Mouse (Mus musculus) intestine, embryonic 15.5 days (tissue): Measurements from ENCODE around the gene Cope. TPM values are rescaled to one million over a fixed set of nuclear protein-coding genes. Genes with fewer than 3 reads are reported as not detected.

Experiments used
- ATAC-seq: fragments of 200-750 bp; cut with Nextera tagmentation; 2 replicates; pipeline ENCODE4 v1.8.0; 2017; ENCODE audit warnings: moderate TSS enrichment, moderate library complexity
- H3K27ac ChIP-seq: fragments of 300-500 bp; sonication (generic); 2 replicates; pipeline ENCODE4 v1.5.1; 2015; ENCODE audit warnings: mild to moderate bottlenecking, inconsistent platforms
- H3K27me3 ChIP-seq: fragments of 300-500 bp; sonication (generic); replicated peaks from 2 replicates; pipeline ENCODE4 v1.6.1; 2015; ENCODE audit warnings: inconsistent platforms
- H3K36me3 ChIP-seq: fragments of 300-500 bp; sonication (generic); 2 replicates; pipeline ENCODE4 v1.6.1; 2015; ENCODE audit warnings: inconsistent platforms
- H3K4me1 ChIP-seq: fragments of 300-500 bp; sonication (generic); replicated peaks from 2 replicates; pipeline ENCODE4 v1.6.1; 2015; ENCODE audit warnings: inconsistent platforms
- H3K4me2 ChIP-seq: fragments of 300-500 bp; sonication (generic); replicated peaks from 2 replicates; pipeline ENCODE4 v1.6.1; 2015; ENCODE audit warnings: mild to moderate bottlenecking, inconsistent platforms
- H3K4me3 ChIP-seq: fragments of 300-500 bp; sonication (generic); replicated peaks from 2 replicates; pipeline ENCODE4 v1.5.1; 2015; ENCODE audit warnings: inconsistent platforms
- H3K9ac ChIP-seq: fragments of 300-500 bp; sonication (generic); 2 replicates; pipeline ENCODE4 v1.6.1; 2015; ENCODE audit warnings: inconsistent platforms
- H3K9me3 ChIP-seq: fragments of 300-500 bp; sonication (generic); 2 replicates; pipeline ENCODE4 v1.6.1; 2016; ENCODE audit warnings: inconsistent platforms
- WGBS: fragments of 180-500 bp; shearing (Covaris S2); methylation state at CpG from one replicate; pipeline ENCODE4 v1.1.7; 2015; 5-methylcytosine and 5-hydroxymethylcytosine counted together
- polyA plus RNA-seq: library from polyadenylated mRNA; unstranded; fragments of >200 nt; fragmentation: Nextera tagmentation; extraction: Ambion mirVana; gene quantifications from 2 replicates; pipeline ENCODE4 v1.2.1, GENCODE M21; 2015

Gene Cope
- polyA plus RNA-seq, 1 experiment from 2014 or later: 331 TPM

DNA sequence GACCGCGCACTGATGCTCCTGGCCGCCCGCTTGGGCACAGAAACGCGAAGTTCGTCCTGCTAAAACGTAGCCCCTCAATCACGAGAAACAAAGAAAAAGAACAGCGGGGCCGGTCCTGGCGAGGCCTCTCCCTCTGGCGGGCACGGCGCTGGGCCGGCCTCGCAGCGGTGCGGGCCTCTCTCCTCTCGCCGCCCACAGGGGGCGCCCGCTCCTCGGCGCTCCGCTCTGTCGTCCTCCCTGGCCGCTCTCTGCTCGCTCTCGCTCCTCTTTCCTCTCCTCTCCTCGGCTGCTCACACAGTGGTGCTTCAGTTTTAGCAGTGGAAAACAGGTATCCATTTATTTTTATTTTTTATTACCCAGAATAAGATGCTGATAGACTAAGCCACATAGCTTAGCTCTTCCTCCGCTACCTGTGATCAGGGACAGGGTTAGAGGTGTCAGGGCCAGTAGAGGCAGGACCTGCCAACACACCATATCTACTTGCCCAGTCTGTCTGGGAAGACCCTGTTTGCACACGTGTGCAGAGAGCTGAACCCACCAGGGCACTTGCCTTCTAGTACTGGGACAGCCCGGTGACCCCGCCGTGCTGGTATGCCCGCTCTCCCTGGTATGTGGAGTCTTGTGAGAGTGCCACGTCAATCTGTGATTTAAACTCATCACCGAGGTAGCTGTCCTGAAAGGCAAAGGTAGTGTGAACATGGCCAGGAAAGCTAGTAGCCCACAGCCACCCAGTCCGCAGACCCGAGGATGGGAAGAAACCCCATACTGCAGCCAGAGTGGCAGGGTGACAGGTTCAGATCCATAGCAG lies 30.0 kb downstream of the Cope start:
- Histone ChIP-seq H3K27ac (no peak overlapping the region), H3K9me3 (no peaks in the 10 kb centered on the region), H3K36me3 (peaks cover 59% of the 10 kb centered on the region), H3K4me2 (no peak overlapping the region), H3K4me1 (peaks cover 14% of the 10 kb centered on the region), H3K9ac (no peak overlapping the region), H3K4me3 (no peak overlapping the region), H3K27me3 (peaks cover 3% of the 10 kb centered on the region; the same call in 1 of the 2 replicates)
- ATAC-seq: peak; percentile 84
- 30% methylated on average over 41 of the region's 41 CpGs for WGBS

DNA sequence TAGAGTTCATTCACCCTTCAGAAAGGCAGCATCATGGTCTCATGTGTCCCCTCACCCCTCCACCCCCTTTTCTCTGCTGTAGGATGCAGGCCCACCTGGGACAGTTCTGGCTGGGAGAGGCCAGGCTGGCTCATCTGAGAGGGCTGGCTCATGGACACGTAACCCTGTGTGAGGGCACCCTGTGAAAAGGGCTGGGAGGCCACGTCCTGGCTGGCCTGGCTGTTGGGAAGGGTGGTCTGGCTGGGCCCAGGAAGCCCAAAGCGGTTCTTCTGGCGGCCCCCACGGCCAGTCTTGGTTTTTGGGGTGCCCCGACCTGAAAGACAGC lies 30.5 kb downstream of the Cope start:
- WGBS: 94% methylated on average over 6 of the region's 6 CpGs
- Histone ChIP-seq H3K4me2 (no peak overlapping the region), H3K9me3 (no peaks in the 10 kb centered on the region), H3K4me1 (peaks cover 14% of the 10 kb centered on the region), H3K4me3 (no peak overlapping the region), H3K27ac (no peak overlapping the region), H3K27me3 (peaks cover 3% of the 10 kb centered on the region; the same call in 1 of the 2 replicates), H3K9ac (no peak overlapping the region), H3K36me3 (peaks cover 64% of the 10 kb centered on the region)
- ATAC-seq: no peak

DNA sequence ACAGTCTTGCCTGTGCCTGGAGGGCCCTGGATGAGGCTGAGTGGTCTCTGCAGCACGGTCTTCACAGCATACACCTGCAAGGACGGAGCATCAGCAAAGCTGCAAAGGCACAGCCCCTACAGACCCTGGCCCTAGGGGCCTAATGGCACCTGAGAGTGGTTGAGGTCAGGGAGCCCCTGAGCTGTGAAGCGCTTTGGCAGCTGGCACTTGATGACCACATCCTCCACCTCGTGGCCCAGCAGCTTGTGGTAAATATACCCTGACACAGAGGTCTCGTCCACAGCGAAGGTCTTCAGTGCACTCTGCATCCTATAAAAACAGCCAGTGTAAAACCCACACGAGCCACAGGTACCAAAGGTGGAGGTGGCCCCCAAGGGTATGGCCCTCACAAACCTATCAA lies 36.6 kb downstream of the Cope start:
- H3K27ac ChIP-seq: no peak overlapping the region
- no peak overlapping the region for H3K4me2 ChIP-seq
- no peaks in the 10 kb centered on the region for H3K27me3 ChIP-seq
- no peaks in the 10 kb centered on the region for H3K9me3 ChIP-seq
- no peak overlapping the region for H3K9ac ChIP-seq
- ATAC-seq: no peak
- H3K4me1 ChIP-seq: no peaks in the 10 kb centered on the region
- no peak overlapping the region for H3K4me3 ChIP-seq
- peaks cover 89% of the 10 kb centered on the region for H3K36me3 ChIP-seq
- 88% methylated on average over 7 of the region's 7 CpGs for WGBS

DNA sequence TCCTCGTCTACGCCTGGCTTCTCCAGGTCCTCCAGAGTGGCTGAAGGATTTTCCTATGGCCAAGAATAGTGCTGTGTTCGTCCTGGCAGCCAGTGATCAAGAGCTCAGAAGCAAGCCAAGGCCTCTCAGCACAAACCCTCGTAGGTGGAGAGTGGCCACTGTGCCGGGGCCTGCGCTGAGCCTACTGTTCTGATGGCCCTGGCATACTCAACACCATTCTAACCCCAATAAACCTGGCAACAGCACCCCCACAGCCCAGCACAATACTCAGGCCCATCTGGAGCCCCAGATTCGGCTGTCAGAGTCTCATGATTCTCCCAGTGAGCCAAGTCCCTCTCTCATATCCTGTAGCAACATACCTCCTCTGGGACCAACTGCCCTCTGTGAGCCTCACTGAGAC lies 38.3 kb downstream of the Cope start:
- Histone ChIP-seq H3K9ac (no peak overlapping the region), H3K27ac (no peak overlapping the region), H3K9me3 (no peaks in the 10 kb centered on the region), H3K4me3 (no peak overlapping the region), H3K4me2 (no peak overlapping the region), H3K4me1 (no peaks in the 10 kb centered on the region), H3K36me3 (peaks cover 72% of the 10 kb centered on the region), H3K27me3 (no peaks in the 10 kb centered on the region)
- no peak for ATAC-seq
- 86% methylated on average over 7 of the region's 7 CpGs for WGBS

DNA sequence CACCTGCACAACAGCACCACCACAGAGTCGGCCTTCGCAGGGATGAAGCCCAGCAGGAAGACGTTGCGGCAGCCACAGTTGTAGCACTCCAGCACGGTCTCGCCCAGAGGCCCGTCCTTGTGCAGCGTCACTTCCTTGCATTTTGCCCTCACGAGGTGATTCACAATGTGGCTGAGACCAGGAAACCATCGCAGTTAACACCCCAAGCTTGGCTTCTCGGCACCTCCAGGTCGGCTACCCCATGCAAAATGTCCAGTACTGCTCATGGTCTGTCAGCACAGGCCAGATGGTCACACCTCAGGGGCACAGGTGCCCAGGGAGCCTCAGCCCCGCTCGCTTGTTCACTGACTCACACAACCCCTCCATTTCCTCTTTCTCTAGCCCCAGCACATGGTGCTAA lies 39.7 kb downstream of the Cope start:
- WGBS: 91% methylated on average over 14 of the region's 14 CpGs
- ATAC-seq: no peak
- Histone ChIP-seq H3K4me2 (no peak overlapping the region), H3K27me3 (no peaks in the 10 kb centered on the region), H3K36me3 (peaks cover 61% of the 10 kb centered on the region), H3K9me3 (no peaks in the 10 kb centered on the region), H3K4me3 (no peak overlapping the region), H3K4me1 (no peaks in the 10 kb centered on the region), H3K27ac (no peak overlapping the region), H3K9ac (no peak overlapping the region)

DNA sequence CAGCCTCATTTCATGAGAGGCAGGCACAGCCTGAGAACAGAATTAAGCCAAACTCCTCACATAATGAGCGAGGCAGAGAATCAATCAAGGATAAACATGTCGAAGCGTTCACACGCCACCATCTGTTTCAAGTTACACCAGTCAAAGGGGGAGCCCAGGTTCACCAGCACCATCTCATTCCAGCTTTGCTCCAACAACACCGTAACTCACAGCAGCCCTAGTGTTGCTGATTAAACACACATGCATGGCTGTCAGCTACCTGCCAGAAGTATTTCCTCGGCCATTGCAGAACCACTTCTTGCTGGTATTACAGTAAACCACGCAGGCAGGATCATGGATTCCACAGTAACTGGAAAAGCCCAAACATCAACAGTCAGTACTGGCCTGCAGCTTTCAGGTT lies 40.8 kb downstream of the Cope start:
- ATAC-seq: no peak
- no peak overlapping the region for H3K4me2 ChIP-seq
- peaks cover 50% of the 10 kb centered on the region for H3K36me3 ChIP-seq
- H3K27ac ChIP-seq: no peak overlapping the region
- no peak overlapping the region for H3K4me3 ChIP-seq
- H3K4me1 ChIP-seq: peaks cover 4% of the 10 kb centered on the region; the same call in 1 of the 2 replicates
- no peaks in the 10 kb centered on the region for H3K27me3 ChIP-seq
- WGBS: 75% methylated on average over 7 of the region's 7 CpGs
- H3K9ac ChIP-seq: no peak overlapping the region
- no peaks in the 10 kb centered on the region for H3K9me3 ChIP-seq

DNA sequence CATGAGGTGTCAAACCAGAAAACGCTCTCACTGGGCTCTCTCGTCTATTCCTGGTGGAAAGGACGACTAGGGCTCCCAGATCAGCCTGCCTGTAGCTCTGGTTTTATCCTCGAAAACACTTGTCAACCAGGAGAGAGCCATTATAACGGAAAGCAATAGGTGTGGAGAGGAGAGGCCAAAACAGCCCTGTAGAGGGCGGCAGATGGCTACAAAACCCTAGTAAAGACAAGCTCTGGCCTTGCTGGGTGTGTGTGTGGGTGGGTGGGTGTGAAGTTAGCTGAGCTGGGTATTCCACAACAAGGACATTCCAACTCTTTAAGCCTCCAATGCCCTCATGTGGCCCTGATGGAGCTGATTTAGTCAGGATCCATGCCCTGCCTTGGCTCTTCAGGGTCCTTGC lies 41.4 kb downstream of the Cope start:
- no peaks in the 10 kb centered on the region for H3K9me3 ChIP-seq
- H3K4me1 ChIP-seq: peaks cover 9% of the 10 kb centered on the region
- no peak overlapping the region for H3K27ac ChIP-seq
- H3K27me3 ChIP-seq: no peaks in the 10 kb centered on the region
- no peak overlapping the region for H3K9ac ChIP-seq
- peak; percentile 65; the same call in 1 of the 2 replicates for ATAC-seq
- 57% methylated on average over 6 of the region's 6 CpGs for WGBS
- H3K4me2 ChIP-seq: no peak overlapping the region
- H3K4me3 ChIP-seq: no peak overlapping the region
- peaks cover 48% of the 10 kb centered on the region for H3K36me3 ChIP-seq

DNA sequence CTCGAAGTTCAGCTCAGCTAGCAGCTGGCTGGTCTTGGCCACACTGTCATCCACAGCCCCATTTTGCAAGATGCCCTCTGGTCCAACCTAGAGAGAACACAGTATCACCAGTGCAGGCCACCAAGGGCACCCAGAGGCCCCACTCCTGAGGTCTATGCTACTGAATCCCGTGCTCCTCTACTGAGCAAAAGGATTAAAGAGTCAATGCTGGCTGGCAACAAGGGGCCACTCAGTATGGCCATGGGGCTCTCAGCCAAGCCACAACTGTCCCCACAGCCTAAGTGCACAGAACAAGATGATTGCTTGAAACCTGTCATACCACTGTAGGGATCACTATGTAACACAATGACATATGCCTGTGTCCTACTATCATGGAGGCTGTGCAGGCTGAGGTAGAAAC lies 42.0 kb downstream of the Cope start:
- peaks cover 14% of the 10 kb centered on the region for H3K4me1 ChIP-seq
- no peak overlapping the region for H3K4me3 ChIP-seq
- no peak for ATAC-seq
- H3K27ac ChIP-seq: no peak overlapping the region
- no peaks in the 10 kb centered on the region for H3K9me3 ChIP-seq
- no peak overlapping the region for H3K4me2 ChIP-seq
- H3K27me3 ChIP-seq: no peaks in the 10 kb centered on the region
- WGBS: 87% methylated on average over 2 of the region's 2 CpGs
- peaks cover 48% of the 10 kb centered on the region for H3K36me3 ChIP-seq
- no peak overlapping the region for H3K9ac ChIP-seq

DNA sequence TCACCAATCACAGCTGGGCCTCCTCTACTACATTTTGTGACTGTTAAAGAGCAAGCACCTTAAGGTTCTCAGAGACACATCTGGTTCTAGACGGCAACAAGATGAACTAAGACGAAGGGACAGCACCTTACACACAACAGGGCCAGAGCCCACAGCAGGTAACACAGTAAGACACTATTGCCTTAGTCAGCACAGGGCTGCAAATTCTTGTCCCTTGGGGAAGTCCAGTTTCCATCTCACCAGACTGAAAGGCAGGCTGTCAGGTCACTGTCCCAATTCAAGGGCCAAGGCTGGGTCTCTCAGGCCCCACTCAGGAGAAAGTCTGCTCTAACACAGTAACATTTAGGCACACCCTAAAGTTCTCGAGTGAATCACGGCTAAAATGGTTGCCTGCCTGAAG lies 45.1 kb downstream of the Cope start:
- no peak overlapping the region for H3K4me3 ChIP-seq
- no peak overlapping the region for H3K4me2 ChIP-seq
- peaks cover 45% of the 10 kb centered on the region for H3K4me1 ChIP-seq
- no peak overlapping the region for H3K9ac ChIP-seq
- H3K27me3 ChIP-seq: no peaks in the 10 kb centered on the region
- ATAC-seq: no peak
- peaks cover 23% of the 10 kb centered on the region for H3K36me3 ChIP-seq
- H3K27ac ChIP-seq: no peak overlapping the region
- no peaks in the 10 kb centered on the region for H3K9me3 ChIP-seq
- WGBS: 79% methylated on average over 4 of the region's 4 CpGs

DNA sequence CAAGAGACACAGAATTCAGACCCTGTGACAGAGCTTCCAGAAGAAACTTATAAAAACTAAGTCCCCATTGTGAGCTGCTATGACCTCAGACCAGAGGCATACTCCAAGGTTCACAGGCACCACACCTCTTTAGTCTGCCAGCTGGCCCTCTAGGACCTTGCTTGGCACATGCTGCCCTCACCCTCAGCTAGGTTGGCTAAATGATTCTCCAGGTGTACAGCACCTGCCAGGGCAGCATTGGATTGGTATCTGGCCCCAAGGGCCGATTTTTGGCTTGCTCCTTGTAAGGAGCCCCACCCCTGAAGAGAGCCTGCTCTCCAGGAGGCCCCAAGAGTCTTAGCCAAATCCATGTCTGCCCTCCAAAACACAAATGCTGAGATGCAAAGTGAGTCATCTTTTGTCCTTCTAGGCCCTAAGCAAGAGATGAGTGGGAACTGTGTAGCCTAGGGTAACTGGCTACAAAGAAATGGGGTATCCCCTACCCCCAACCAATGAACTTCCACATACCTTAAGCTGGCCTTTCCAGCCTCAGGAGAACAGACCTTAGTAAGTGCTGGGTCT lies 45.6 kb downstream of the Cope start:
- Histone ChIP-seq H3K27ac (no peak overlapping the region), H3K4me1 (peaks cover 45% of the 10 kb centered on the region), H3K9ac (no peak overlapping the region), H3K4me2 (no peak overlapping the region), H3K4me3 (no peak overlapping the region), H3K9me3 (no peaks in the 10 kb centered on the region), H3K27me3 (no peaks in the 10 kb centered on the region), H3K36me3 (peaks cover 18% of the 10 kb centered on the region)
- ATAC-seq: no peak
- 78% methylated on average over 1 of the region's 1 CpGs for WGBS

DNA sequence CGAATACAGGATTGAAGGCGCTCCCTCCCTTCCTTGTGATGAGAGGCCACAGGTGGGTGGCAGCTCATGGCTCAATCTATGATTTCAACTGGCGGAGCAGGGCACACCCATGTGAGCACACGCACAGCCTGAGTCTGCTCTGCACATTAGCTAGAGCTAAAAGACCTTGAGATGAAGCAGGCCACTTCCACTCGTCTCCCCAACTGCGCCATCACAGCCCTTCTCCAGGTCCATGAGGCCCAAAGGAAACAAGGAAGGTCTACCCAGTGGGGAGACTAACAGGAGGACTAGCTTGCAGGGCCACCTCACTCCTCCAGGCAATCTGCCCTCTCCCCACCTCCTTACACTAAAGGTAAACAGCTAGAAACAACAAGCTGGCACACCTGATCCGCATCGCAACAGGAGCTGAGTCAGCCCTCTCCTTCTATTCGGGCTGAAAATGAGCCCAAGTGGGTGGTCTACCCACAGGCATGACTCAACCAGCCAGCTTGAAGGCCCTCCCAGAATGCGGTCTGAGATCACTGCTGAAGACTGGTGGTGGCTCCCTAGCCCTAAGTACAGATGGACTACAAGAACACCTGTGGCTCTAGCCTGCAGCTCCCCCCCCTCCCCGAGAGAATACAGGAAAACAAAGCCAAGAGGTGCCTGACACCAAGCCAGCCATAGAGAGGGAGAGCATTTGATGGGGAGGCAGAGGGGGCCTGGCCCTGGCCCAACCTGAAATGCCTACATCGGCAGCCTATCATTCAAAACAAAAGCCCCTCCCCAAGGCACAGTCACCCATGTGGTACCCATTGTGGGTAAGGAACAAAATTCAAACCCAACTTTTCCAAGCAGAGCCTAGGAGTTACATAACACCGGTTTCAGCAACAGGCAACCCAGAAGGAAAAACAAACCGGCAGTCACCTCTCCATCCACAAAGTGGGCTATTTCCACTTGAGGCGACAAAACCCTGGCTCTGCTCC lies 49.0 kb downstream of the Cope start:
- no peak for ATAC-seq
- peaks cover 16% of the 10 kb centered on the region; the same call in 1 of the 2 replicates for H3K36me3 ChIP-seq
- H3K4me3 ChIP-seq: peak overlapping the region; percentile 96
- H3K9ac ChIP-seq: peak overlapping the region; percentile 96
- H3K27ac ChIP-seq: 0 out of 2 replicates have a peak overlapping the region, but pooled peaks have one; percentile 2
- peaks cover 50% of the 10 kb centered on the region for H3K4me1 ChIP-seq
- peak overlapping the region; percentile 90 for H3K4me2 ChIP-seq
- 34% methylated on average over 15 of the region's 15 CpGs for WGBS
- no peaks in the 10 kb centered on the region for H3K27me3 ChIP-seq
- H3K9me3 ChIP-seq: no peaks in the 10 kb centered on the region

DNA sequence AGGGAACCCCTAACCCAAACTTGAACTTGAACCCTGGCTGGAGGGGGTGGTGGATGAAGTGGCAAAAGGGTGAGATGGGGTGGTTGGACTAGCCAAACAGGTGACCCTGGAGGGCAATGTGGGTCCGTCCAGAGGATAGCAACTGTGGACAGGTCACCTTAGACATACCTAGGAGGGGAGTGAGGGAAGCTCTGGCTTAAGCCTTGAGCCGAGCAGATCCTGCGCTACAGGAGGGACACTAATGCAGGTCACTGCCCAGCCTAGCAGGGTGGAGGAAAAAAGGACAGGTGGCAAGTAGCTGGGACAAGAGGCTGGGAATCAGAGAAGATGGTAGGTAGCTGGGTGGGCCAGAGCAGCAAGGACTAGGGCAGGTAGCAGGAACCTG lies 49.7 kb downstream of the Cope start:
- Histone ChIP-seq H3K27me3 (no peaks in the 10 kb centered on the region), H3K4me1 (peaks cover 50% of the 10 kb centered on the region), H3K36me3 (peaks cover 13% of the 10 kb centered on the region; the same call in 1 of the 2 replicates), H3K27ac (0 out of 2 replicates have a peak overlapping the region, but pooled peaks have one; percentile 88), H3K9me3 (no peaks in the 10 kb centered on the region), H3K4me2 (peak overlapping the region; percentile 90), H3K4me3 (peak overlapping the region; percentile 96), H3K9ac (peak overlapping the region; percentile 96)
- 19% methylated on average over 3 of the region's 3 CpGs for WGBS
- no peak for ATAC-seq
